11 mouse cellular contexts compared by ENCODE assay signal in the genomic region with DNA sequence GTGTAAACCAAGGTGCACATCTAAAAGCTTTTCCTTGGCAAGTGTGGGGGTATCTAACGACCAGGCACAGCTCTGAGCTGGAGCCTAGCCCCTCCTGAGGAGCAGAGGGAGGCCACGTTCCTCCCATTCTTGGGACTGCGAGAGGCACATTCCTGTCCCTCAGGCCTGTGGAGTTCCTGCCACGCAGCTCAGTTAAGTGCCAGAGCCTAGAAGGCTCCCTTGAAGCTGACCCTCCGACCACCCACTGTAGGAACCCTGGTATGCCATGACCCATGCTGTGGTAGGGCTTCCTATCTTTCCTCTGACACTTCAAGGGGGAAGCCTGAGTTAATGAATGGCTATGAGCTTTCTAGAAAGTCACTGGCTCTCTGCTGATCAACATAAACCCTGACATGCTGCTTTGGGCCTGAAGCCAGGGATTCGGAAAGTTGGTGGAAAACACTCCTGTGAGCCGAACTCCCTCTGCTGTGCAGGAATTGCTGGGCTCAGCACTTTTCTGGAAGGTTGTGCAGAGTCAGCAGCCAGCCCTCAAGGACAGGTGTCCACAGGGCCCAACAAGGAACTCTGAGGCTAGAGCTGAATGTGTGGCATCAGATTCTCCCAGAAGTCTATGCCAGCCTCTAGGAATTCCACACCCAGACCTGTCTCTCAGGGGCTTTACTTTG. TPM values are rescaled to one million over a fixed set of nuclear protein-coding genes. Genes with fewer than 3 reads are reported as not detected.
DNase-seq lines count a peak whose midpoint lies in the region; ATAC-seq and TF ChIP-seq lines count a peak whose summit lies in the region.
"Had no signal": no experiment of that assay in that cellular context is flagged by ENCODE, and none has a peak within 500 bp of the region (broad histone marks: within the 10 kb centered on the region; RNA-seq: fewer than 3 reads in every experiment).

No protein-coding gene starts in this region.

- H3K9ac ChIP-seq in heart, postnatal 0 days (replicated peaks; ENCODE audit: low read depth, low read length), result no peak overlapping the region
- no peak overlapping the region for H3K9ac ChIP-seq in hindbrain, embryonic 15.5 days
- 0 out of 2 replicates have a peak overlapping the region, but pooled peaks have one; percentile 8 for H3K9ac ChIP-seq in limb, embryonic 12.5 days (replicated peaks)

- DNase-seq in heart, postnatal 0 days (ENCODE audit: low spot score), result peak; percentile 38
- DNase-seq in heart, postnatal 36 days, result no peak
- DNase-seq in adipocyte (ENCODE audit: low spot score), result peak; percentile 28
- no peak for DNase-seq in embryo, embryonic 10.5 days (ENCODE audit: low spot score)
- DNase-seq in frontal cortex, postnatal 25 days (ENCODE audit: low spot score in 2 of 2), result no peak
- DNase-seq: cerebellum, adult 9-11 months; gastrocnemius, postnatal 36 days had no signal

- H3K9me3 ChIP-seq in heart, postnatal 0 days (replicated peaks; ENCODE audit: control insufficient read depth, low read length), result no peaks in the 10 kb centered on the region
- no peaks in the 10 kb centered on the region for H3K9me3 ChIP-seq in hindbrain, embryonic 15.5 days
- H3K9me3 ChIP-seq in limb, embryonic 12.5 days, result no peaks in the 10 kb centered on the region
- H3K9me3 ChIP-seq: midbrain, embryonic 10.5 days had no signal

- TF ChIP-seq EP300 in heart, postnatal 0 days (IDR thresholded peaks at IDR 0.05; ENCODE audit: low read depth), result no peak

- H3K4me2 ChIP-seq in heart, postnatal 0 days (ENCODE audit: low read depth, low read length), result no peak overlapping the region
- no peak overlapping the region for H3K4me2 ChIP-seq in hindbrain, embryonic 15.5 days
- no peak overlapping the region for H3K4me2 ChIP-seq in limb, embryonic 12.5 days

- intact Hi-C loops in heart, postnatal 36 days (cut with DNase I), result no loop called here

- 16% methylated on average over 7 of the region's 7 CpGs for WGBS in heart, postnatal 0 days
- 51% methylated on average over 7 of the region's 7 CpGs for WGBS in hindbrain, embryonic 15.5 days
- WGBS in limb, embryonic 12.5 days, result 40% methylated on average over 7 of the region's 7 CpGs

- H3K4me1 ChIP-seq in heart, postnatal 0 days (ENCODE audit: control insufficient read depth, insufficient read depth), result peaks cover 19% of the 10 kb centered on the region
- H3K4me1 ChIP-seq in hindbrain, embryonic 15.5 days (replicated peaks), result peaks cover 10% of the 10 kb centered on the region
- H3K4me1 ChIP-seq in limb, embryonic 12.5 days (replicated peaks), result peaks cover 65% of the 10 kb centered on the region

- peak overlapping the region; percentile 70 for H3K27ac ChIP-seq in heart, postnatal 0 days (ENCODE audit: low read depth)
- peak overlapping the region; percentile 26; the same call in 1 of the 2 replicates for H3K27ac ChIP-seq in hindbrain, embryonic 15.5 days (replicated peaks)
- H3K27ac ChIP-seq in limb, embryonic 12.5 days, result peak overlapping the region; percentile 77
- H3K27ac ChIP-seq: midbrain, embryonic 10.5 days had no signal

- H3K27me3 ChIP-seq in heart, postnatal 0 days (ENCODE audit: control insufficient read depth, insufficient read depth, low read length), result no peaks in the 10 kb centered on the region
- H3K27me3 ChIP-seq in hindbrain, embryonic 15.5 days, result no peaks in the 10 kb centered on the region
- H3K27me3 ChIP-seq in limb, embryonic 12.5 days, result no peaks in the 10 kb centered on the region

- no peak overlapping the region for H3K4me3 ChIP-seq in heart, postnatal 0 days (ENCODE audit: low read depth, low read length)
- H3K4me3 ChIP-seq in hindbrain, embryonic 15.5 days, result no peak overlapping the region
- H3K4me3 ChIP-seq in limb, embryonic 12.5 days (replicated peaks), result no peak overlapping the region
- H3K4me3 ChIP-seq: midbrain, embryonic 10.5 days had no signal

- TF ChIP-seq CTCF in heart, postnatal 0 days (IDR thresholded peaks at IDR 0.05; ENCODE audit: low read depth), result no peak

- peak; percentile 54 for ATAC-seq in heart, postnatal 0 days (ENCODE audit: insufficient read depth, low read depth)
- ATAC-seq in hindbrain, embryonic 15.5 days (ENCODE audit: low FRiP score, low read depth), result no peak
- ATAC-seq in limb, embryonic 12.5 days (ENCODE audit: insufficient number of reproducible peaks, insufficient read depth, low FRiP score, low TSS enrichment, low read depth), result no peak
- ATAC-seq in erythroid progenitor cell, adult 5-6 weeks (replicated peaks; ENCODE audit: low FRiP score, poor library complexity, severe bottlenecking), result no peak

- peaks cover 4% of the 10 kb centered on the region; the same call in 1 of the 2 replicates for H3K36me3 ChIP-seq in heart, postnatal 0 days (replicated peaks; ENCODE audit: control insufficient read depth, insufficient read depth, low read length)
- 0 out of 2 replicates have a peak, but pooled peaks cover 7% of the 10 kb centered on the region for H3K36me3 ChIP-seq in hindbrain, embryonic 15.5 days
- H3K36me3 ChIP-seq in limb, embryonic 12.5 days, result no peaks in the 10 kb centered on the region

RNA-seq across cellular contexts. Expression of a gene that starts 34.4 kb away (rescaled TPM):
- total RNA-seq in heart, postnatal 0 days (2014; rRNA removed; ENCODE audit: low replicate concordance), result 4.0 and 6.3 TPM in 2 replicates
- polyA plus RNA-seq in heart, postnatal 0 days (2015; fragmentation: Nextera tagmentation; extraction: Ambion mirVana), result 6.1 TPM in 2 replicates
- total RNA-seq in heart, postnatal 36 days (2021), result 1 to 10 TPM; 3.1 to 4.7 TPM
- polyA plus RNA-seq in hindbrain, embryonic 15.5 days (2015; fragmentation: Nextera tagmentation; extraction: Ambion mirVana), result 56.7 and 57.1 TPM in 2 replicates
- polyA plus RNA-seq in limb, embryonic 12.5 days (2016; fragmentation: Nextera tagmentation; extraction: Ambion mirVana), result 15.7 and 16.4 TPM in 2 replicates
- not detected in 2 replicates for total RNA-seq in erythroid progenitor cell, adult 5-6 weeks (2015; ENCODE audit: low replicate concordance)
- total RNA-seq in erythroid progenitor cell, adult 5-6 weeks (2017; ENCODE audit: low replicate concordance), result not detected in 2 replicates

RNA-seq across cellular contexts. Expression of a gene that starts 50.0 kb away (rescaled TPM):
- 124 and 149 TPM in 2 replicates for total RNA-seq in heart, postnatal 0 days (2014; rRNA removed; ENCODE audit: low replicate concordance)
- 58.0 and 66.5 TPM in 2 replicates for polyA plus RNA-seq in heart, postnatal 0 days (2015; fragmentation: Nextera tagmentation; extraction: Ambion mirVana)
- 10 to 100 TPM; 51.2 to 67.0 TPM for total RNA-seq in heart, postnatal 36 days (2021)
- 18.4 and 18.5 TPM in 2 replicates for polyA plus RNA-seq in hindbrain, embryonic 15.5 days (2015; fragmentation: Nextera tagmentation; extraction: Ambion mirVana)
- 54.7 and 65.0 TPM in 2 replicates for polyA plus RNA-seq in limb, embryonic 12.5 days (2016; fragmentation: Nextera tagmentation; extraction: Ambion mirVana)
- total RNA-seq in erythroid progenitor cell, adult 5-6 weeks (2015; ENCODE audit: low replicate concordance), result 1.3 TPM in 1 of 2 replicates, not detected in the other
- 0.13 TPM in 1 of 2 replicates, not detected in the other for total RNA-seq in erythroid progenitor cell, adult 5-6 weeks (2017; ENCODE audit: low replicate concordance)

Comparison
In these comparisons a context has a peak if more than half of its experiments do, and no peak if none do; other contexts are left out.
1. DNase-seq: peak in heart, postnatal 0 days (single experiment) and adipocyte (single experiment); none in heart, postnatal 36 days (0 of 2), embryo, embryonic 10.5 days (single experiment) and frontal cortex, postnatal 25 days (0 of 2).
2. H3K27ac ChIP-seq: peak in every context shown above with its lines; median percentile 77 in limb, embryonic 12.5 days; 70 in heart, postnatal 0 days; 26 in hindbrain, embryonic 15.5 days.
3. RNA of a gene that starts 50.0 kb away (total RNA-seq): 124 to 149 TPM in heart, postnatal 0 days and 51.2 to 67.0 TPM in heart, postnatal 36 days; 0.13 to 1.3 TPM in erythroid progenitor cell, adult 5-6 weeks; every median in the first group is over 10 times any median in the second.